Mouse (Mus musculus) forebrain, embryonic 16.5 days (tissue): ENCODE measurements around the gene Gm10271. TPM values are rescaled to one million over a fixed set of nuclear protein-coding genes. Genes with fewer than 3 reads are reported as not detected.
A peak's percentile ranks its signal among the peaks of the same experiment; 100 is the strongest.

Source experiments
- ATAC-seq: fragments of 200-750 bp; cut with Nextera tagmentation; 2 replicates; pipeline ENCODE4 v1.8.0; 2017; ENCODE audit warnings: mild to moderate bottlenecking, moderate library complexity
- H3K27ac ChIP-seq: fragments of 300-500 bp; sonication (generic); 2 replicates; pipeline ENCODE4 v1.5.1; 2014; ENCODE audit warnings: low read length, control low read depth
- H3K27me3 ChIP-seq: fragments of 300-500 bp; sonication (generic); replicated peaks from 2 replicates; pipeline ENCODE4 v1.6.1; 2014; ENCODE audit warnings: low read length; ENCODE audit not compliant: control insufficient read depth, insufficient read depth
- H3K36me3 ChIP-seq: fragments of 300-500 bp; sonication (generic); 2 replicates; pipeline ENCODE4 v1.6.1; 2014; ENCODE audit not compliant: control insufficient read depth, insufficient read depth
- H3K4me1 ChIP-seq: fragments of 300-500 bp; sonication (generic); replicated peaks from 2 replicates; pipeline ENCODE4 v1.6.1; 2014; ENCODE audit warnings: low read length; ENCODE audit not compliant: control insufficient read depth, insufficient read depth
- H3K4me2 ChIP-seq: fragments of 300-500 bp; sonication (generic); 2 replicates; pipeline ENCODE4 v1.6.1; 2014; ENCODE audit warnings: mild to moderate bottlenecking, low read length, control low read depth
- H3K4me3 ChIP-seq: fragments of 300-500 bp; sonication (generic); replicated peaks from 2 replicates; pipeline ENCODE4 v1.5.1; 2014; ENCODE audit warnings: mild to moderate bottlenecking, low read length, control low read depth
- H3K9ac ChIP-seq: fragments of 300-500 bp; sonication (generic); replicated peaks from 2 replicates; pipeline ENCODE4 v1.6.1; 2014; ENCODE audit warnings: low read depth, low read length, control low read depth
- H3K9me3 ChIP-seq: fragments of 300-500 bp; sonication (generic); 2 replicates; pipeline ENCODE4 v1.6.1; 2016; ENCODE audit warnings: low read length; ENCODE audit not compliant: control insufficient read depth
- WGBS: fragments of 180-500 bp; shearing (Covaris S2); extraction: QIAGEN DNeasy Blood & Tissue Kit; methylation state at CpG from one replicate; pipeline ENCODE4 v1.1.7; 2014; 5-methylcytosine and 5-hydroxymethylcytosine counted together
- polyA plus RNA-seq: library from polyadenylated mRNA; unstranded; fragments of >200 nt; fragmentation: Nextera tagmentation; extraction: Ambion mirVana; gene quantifications from 2 replicates; pipeline ENCODE4 v1.2.1, GENCODE M21; 2015

Gm10271 gene
- not detected in 2 replicates for polyA plus RNA-seq

GRCm38 (mm10) chr10:116972509-116972908, at the start of gene Gm10271:
TSS of gene Gm10271 (minus strand) at chr10:116972609.
- 91% methylated on average over 6 of the region's 6 CpGs for WGBS
- H3K9ac ChIP-seq = no peak within 1 kb of the TSS
- no peak within 1 kb of the TSS for H3K27ac ChIP-seq
- H3K4me1 ChIP-seq = no peaks in the 10 kb centered on the region
- no peaks in the 10 kb centered on the region for H3K9me3 ChIP-seq
- H3K4me3 ChIP-seq = no peak within 1 kb of the TSS
- H3K4me2 ChIP-seq = no peak within 1 kb of the TSS
- no peak for ATAC-seq
- H3K27me3 ChIP-seq = no peaks in the 10 kb centered on the region
- H3K36me3 ChIP-seq = no peaks in the 10 kb centered on the region

- no peak overlapping the region for H3K4me3 ChIP-seq
- H3K4me2 ChIP-seq = no peak overlapping the region
- no peak overlapping the region for H3K9ac ChIP-seq
- no peak for ATAC-seq
- H3K4me1 ChIP-seq = 0 out of 2 replicates have a peak, but pooled peaks cover 2% of the 10 kb centered on the region
- H3K27me3 ChIP-seq = peaks cover 3% of the 10 kb centered on the region; the same call in 1 of the 2 replicates
- 23% methylated on average over 21 of the region's 21 CpGs for WGBS
- no peaks in the 10 kb centered on the region for H3K9me3 ChIP-seq
- H3K36me3 ChIP-seq = no peaks in the 10 kb centered on the region
- no peak overlapping the region for H3K27ac ChIP-seq
These were observed 48.8 kb upstream of the Gm10271 start for GRCm38 (mm10) chr10:117021020-117021754.

DNA sequence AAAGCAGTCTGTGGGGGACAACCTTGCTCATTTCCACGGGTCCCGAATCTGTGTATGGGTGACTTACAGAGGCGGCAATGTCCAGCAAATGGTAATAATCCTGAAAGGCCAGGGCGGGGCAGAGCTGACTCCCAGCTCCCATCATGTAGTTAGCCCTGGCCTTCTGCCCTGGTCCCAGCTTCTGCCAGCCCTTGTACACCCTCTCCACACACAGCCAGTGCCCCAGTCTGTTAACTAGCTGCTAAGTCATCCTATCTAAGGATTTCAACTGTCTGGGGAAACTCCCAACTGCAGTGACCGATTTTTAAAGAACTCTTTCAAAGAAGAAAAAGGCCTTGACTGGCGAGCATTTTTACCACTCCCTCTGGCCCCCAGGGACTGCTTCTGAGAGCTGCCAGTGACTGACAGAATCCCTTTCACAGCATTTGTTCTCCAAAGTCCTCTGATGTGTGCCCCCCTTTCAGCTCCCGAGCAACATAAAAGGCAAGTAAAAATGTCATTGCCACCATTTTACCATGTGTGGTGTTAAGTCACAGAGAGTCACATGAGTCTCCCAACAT, 46.0 kb upstream of the Gm10271 start:
- no peaks in the 10 kb centered on the region for H3K9me3 ChIP-seq
- no peak overlapping the region for H3K4me3 ChIP-seq
- no peaks in the 10 kb centered on the region for H3K36me3 ChIP-seq
- WGBS = 42% methylated on average over 7 of the region's 7 CpGs
- no peak overlapping the region for H3K4me2 ChIP-seq
- peaks cover 4% of the 10 kb centered on the region; the same call in 1 of the 2 replicates for H3K4me1 ChIP-seq
- no peak overlapping the region for H3K9ac ChIP-seq
- ATAC-seq = no peak
- H3K27me3 ChIP-seq = peaks cover 3% of the 10 kb centered on the region; the same call in 1 of the 2 replicates
- H3K27ac ChIP-seq = no peak overlapping the region

DNA sequence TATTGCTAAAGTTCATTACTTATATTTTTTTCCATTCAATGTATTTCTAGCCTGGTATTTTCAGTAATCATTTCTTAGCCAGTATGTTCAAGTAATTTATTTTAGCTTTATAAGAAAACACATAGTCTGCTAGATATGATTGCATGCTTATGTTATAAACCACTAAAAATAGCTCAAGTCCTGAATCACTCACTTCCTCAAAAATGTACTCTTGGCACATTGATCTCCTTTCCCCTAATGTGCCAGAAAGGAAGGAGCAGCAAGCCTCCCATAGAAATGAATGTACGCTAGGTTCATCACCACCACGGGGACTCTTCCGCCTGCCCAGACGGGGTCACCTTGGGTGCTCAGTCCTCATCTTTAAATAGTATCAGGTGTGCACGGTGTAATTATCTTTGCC, 42.2 kb upstream of the Gm10271 start:
- H3K4me3 ChIP-seq = no peak overlapping the region
- 90% methylated on average over 5 of the region's 5 CpGs for whole genome bisulfite sequencing
- no peak overlapping the region for H3K27ac ChIP-seq
- no peak for ATAC-seq
- H3K9me3 ChIP-seq = no peaks in the 10 kb centered on the region
- H3K4me2 ChIP-seq = no peak overlapping the region
- H3K4me1 ChIP-seq = peaks cover 4% of the 10 kb centered on the region; the same call in 1 of the 2 replicates
- no peak overlapping the region for H3K9ac ChIP-seq
- H3K36me3 ChIP-seq = no peaks in the 10 kb centered on the region
- H3K27me3 ChIP-seq = no peaks in the 10 kb centered on the region

GRCm38 (mm10) chr10:117013689-117014390, 41.4 kb upstream of the Gm10271 start:
- H3K9ac ChIP-seq = no peak overlapping the region
- peak overlapping the region; percentile 2; the same call in 1 of the 2 replicates for H3K4me2 ChIP-seq
- peaks cover 4% of the 10 kb centered on the region; the same call in 1 of the 2 replicates for H3K4me1 ChIP-seq
- no peak overlapping the region for H3K27ac ChIP-seq
- H3K36me3 ChIP-seq = no peaks in the 10 kb centered on the region
- no peaks in the 10 kb centered on the region for H3K27me3 ChIP-seq
- no peak overlapping the region for H3K4me3 ChIP-seq
- ATAC-seq = peak; percentile 75
- WGBS = 33% methylated on average over 12 of the region's 12 CpGs
- no peaks in the 10 kb centered on the region for H3K9me3 ChIP-seq

- no peak for ATAC-seq
- no peak overlapping the region for H3K27ac ChIP-seq
- H3K27me3 ChIP-seq = no peaks in the 10 kb centered on the region
- H3K4me1 ChIP-seq = peaks cover 3% of the 10 kb centered on the region; the same call in 1 of the 2 replicates
- H3K4me2 ChIP-seq = no peak overlapping the region
- H3K4me3 ChIP-seq = no peak overlapping the region
- no peaks in the 10 kb centered on the region for H3K36me3 ChIP-seq
- H3K9ac ChIP-seq = no peak overlapping the region
- 47% methylated on average over 8 of the region's 8 CpGs for WGBS
- H3K9me3 ChIP-seq = no peaks in the 10 kb centered on the region
These were observed 38.6 kb upstream of the Gm10271 start for GRCm38 (mm10) chr10:117011047-117011446.

- no peak overlapping the region for H3K4me3 ChIP-seq
- no peaks in the 10 kb centered on the region for H3K36me3 ChIP-seq
- H3K9me3 ChIP-seq = no peaks in the 10 kb centered on the region
- WGBS = 83% methylated on average over 6 of the region's 6 CpGs
- H3K27me3 ChIP-seq = no peaks in the 10 kb centered on the region
- H3K9ac ChIP-seq = no peak overlapping the region
- no peak for ATAC-seq
- no peak overlapping the region for H3K27ac ChIP-seq
- H3K4me1 ChIP-seq = peaks cover 3% of the 10 kb centered on the region; the same call in 1 of the 2 replicates
- H3K4me2 ChIP-seq = no peak overlapping the region
These were observed 37.3 kb upstream of the Gm10271 start for GRCm38 (mm10) chr10:117009691-117010090.

DNA sequence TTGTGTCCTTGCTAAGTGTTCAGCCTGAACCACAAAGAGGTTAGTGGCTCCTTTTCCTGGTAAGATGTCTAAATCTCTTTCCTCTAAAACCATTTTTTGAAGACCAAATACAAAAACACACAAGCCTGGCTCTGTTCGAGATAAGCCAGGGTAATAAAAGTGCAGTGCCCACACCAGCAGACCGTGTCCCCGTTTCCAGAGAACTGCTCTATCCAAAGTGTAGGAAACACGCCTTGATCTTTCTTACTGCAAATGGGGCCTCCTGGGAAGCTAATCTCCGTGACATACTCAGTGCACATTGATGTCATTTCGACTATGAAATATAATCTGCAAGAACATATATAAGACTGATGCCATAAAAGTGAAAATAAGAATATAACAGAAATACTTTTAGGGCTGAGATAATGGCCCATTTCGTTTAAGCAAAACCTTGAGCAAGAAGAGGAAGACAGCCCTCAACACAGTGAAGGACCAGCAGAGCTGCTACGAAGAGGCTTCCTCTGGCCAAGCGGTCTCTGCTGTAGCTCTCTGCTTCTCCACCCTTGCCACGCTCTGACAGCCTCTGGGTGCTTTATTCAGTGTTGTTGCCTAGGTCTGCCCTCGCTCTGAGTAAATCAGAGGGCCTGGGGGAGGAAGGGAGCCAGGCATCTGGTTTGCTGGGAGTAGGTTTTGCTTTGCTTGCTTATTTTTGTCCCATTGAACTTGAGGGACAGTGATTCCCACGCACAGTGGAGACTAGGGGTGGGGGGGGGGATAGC, 33.5 kb upstream of the Gm10271 start:
- 82% methylated on average over 12 of the region's 12 CpGs for WGBS
- no peaks in the 10 kb centered on the region for H3K4me1 ChIP-seq
- no peak overlapping the region for H3K4me2 ChIP-seq
- no peak overlapping the region for H3K9ac ChIP-seq
- ATAC-seq = no peak
- no peaks in the 10 kb centered on the region for H3K36me3 ChIP-seq
- H3K9me3 ChIP-seq = no peaks in the 10 kb centered on the region
- H3K27me3 ChIP-seq = no peaks in the 10 kb centered on the region
- no peak overlapping the region for H3K4me3 ChIP-seq
- H3K27ac ChIP-seq = no peak overlapping the region

GRCm38 (mm10) chr10:117004695-117005094, 32.3 kb upstream of the Gm10271 start:
- Histone ChIP-seq H3K9me3 (no peaks in the 10 kb centered on the region), H3K36me3 (no peaks in the 10 kb centered on the region), H3K27me3 (no peaks in the 10 kb centered on the region), H3K4me2 (no peak overlapping the region), H3K9ac (no peak overlapping the region), H3K4me1 (no peaks in the 10 kb centered on the region), H3K27ac (no peak overlapping the region), H3K4me3 (no peak overlapping the region)
- 85% methylated on average over 5 of the region's 5 CpGs for WGBS
- no peak for ATAC-seq
